Mouse (Mus musculus): ENCODE measurements at regions not wholly inside any gene's neighbourhood (a gene's known extent, or its start where the extent isn't known, plus 50 kb on each side); places are given as distances from the start of the nearest gene placed in this dataset.
"Not testable (repeated sequence)": the region's sequence is repeated elsewhere in the genome, so short reads cannot be mapped to it uniquely, and the experiment has no call there.

DNA sequence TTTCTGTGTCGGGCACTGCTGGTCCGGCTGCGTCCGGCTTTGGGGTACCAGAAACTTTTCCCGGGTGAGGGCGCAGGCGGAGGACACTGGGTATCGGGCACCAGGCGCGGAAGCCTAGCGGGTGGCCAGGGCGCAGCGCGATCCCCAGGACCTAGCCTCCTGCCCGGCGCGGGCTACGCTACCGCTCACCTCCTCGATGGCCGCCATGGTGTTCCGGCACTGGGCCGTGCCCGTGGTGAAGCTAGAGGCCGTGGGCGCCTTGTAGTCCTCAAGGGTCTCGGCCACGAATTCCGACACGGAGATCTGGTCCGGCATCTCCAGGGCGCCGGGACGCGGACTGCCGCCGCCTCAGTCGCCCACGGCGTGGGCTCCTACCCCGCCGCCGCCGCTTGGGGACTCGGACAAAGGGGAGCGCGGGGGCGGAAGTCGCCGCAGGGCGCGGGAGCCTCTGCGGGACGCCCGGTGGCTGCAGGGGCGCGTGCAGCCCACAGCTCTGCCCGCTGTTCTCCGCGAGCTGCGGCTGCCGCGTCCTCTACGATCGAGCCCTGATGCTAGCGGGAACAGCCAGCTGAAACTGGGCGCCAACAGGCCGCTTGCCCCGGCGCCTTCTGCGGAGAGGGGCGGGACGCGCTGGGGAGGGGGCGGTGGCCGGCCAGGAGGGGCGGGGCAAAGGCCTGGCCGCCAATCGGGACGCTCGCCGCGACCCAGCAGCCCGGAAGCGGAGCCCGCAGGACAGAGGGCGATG is 69.4 kb upstream of the Asap2 start:
- peak overlapping the region; percentile 87 for H3K4me3 ChIP-seq (ENCODE audit: low read length)
- peak overlapping the region; percentile 51 for H3K4me2 ChIP-seq (ENCODE audit: low read length)
- H3K9ac ChIP-seq (ENCODE audit: low read depth, low read length) = peak overlapping the region; percentile 95
- not testable (repeated sequence) for H3K36me3 ChIP-seq (ENCODE audit: control insufficient read depth, insufficient read depth, low read length); H3K27me3 ChIP-seq (replicated peaks; ENCODE audit: control insufficient read depth, insufficient read depth, low read length); H3K4me1 ChIP-seq (ENCODE audit: control insufficient read depth, insufficient read depth, low read depth, low read length)
- H3K9me3 ChIP-seq (ENCODE audit: control insufficient read depth, low read length) = peaks cover 15% of the 10 kb centered on the region
- peak overlapping the region; percentile 95 for H3K27ac ChIP-seq (ENCODE audit: low read depth, low read length)
- WGBS = 1% methylated on average over 64 of the region's 87 CpGs
- peak; percentile 100 for ATAC-seq

DNA sequence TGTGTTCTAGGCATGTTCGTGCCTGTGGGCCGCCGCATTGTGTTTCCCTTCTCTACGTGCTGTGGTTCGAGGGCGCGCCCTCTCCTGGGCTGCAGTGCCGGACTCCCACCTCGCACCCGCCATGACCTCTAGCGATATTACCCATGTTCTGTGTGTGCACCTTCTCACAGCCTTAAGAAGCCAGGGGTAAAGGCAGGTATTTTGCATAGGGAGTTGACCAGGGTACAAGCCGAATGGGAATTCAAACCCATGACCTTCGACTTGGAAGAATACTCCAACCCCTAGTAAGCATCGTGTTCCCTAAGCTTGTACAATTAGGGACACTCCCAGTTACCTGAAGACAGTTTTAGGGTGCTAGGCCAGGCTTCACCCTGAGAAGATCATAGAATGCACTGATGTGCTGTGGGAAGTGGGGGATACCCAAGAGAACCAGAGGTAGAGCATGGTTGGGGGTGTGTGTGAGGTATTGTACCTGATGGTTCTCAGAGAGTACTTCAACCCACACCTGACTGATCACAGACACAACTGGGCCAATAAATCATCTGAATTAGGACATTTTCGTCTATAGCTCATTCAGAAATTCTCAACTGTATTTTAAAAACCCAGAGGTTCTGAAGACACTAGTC is 68.7 kb upstream of the Asap2 start:
- not testable (repeated sequence) for H3K4me1 ChIP-seq (ENCODE audit: control insufficient read depth, insufficient read depth, low read depth, low read length); H3K9me3 ChIP-seq (ENCODE audit: control insufficient read depth, low read length); H3K9ac ChIP-seq (ENCODE audit: low read depth, low read length); H3K27me3 ChIP-seq (replicated peaks; ENCODE audit: control insufficient read depth, insufficient read depth, low read length); H3K36me3 ChIP-seq (ENCODE audit: control insufficient read depth, insufficient read depth, low read length)
- 18% methylated on average over 13 of the region's 15 CpGs for WGBS
- Histone ChIP-seq H3K4me2 (ENCODE audit: low read length) (peak overlapping the region; percentile 51), H3K27ac (ENCODE audit: low read depth, low read length) (peak overlapping the region; percentile 95), H3K4me3 (ENCODE audit: low read length) (peak overlapping the region; percentile 87)
- peak; percentile 9; the same call in 1 of the 2 replicates for ATAC-seq

DNA sequence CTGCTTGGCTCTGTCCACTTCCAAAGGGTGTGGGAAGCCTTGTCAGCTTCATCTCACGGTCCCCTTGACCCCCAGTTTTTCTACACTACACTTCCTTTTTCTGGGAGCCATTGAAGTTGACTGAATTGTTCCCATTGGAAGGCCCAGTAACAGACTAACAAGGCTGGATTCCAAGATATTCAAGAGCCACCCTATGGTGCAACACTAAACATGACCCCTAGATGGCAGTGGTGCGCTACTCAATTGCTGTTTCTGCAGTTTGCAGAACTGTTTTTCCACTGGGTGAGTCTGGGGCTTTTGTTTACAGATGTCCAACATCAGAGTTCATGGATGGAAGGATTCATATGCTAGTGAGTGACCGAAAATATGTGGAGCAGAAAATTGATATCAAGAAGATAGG is 61.3 kb upstream of the Asap2 start:
- not testable (repeated sequence) for H3K4me1 ChIP-seq (ENCODE audit: control insufficient read depth, insufficient read depth, low read depth, low read length); H3K36me3 ChIP-seq (ENCODE audit: control insufficient read depth, insufficient read depth, low read length)

More for the DNA sequence above, 61.3 kb upstream of the Asap2 start:
- H3K9ac ChIP-seq (ENCODE audit: low read depth, low read length); H3K27me3 ChIP-seq (replicated peaks; ENCODE audit: control insufficient read depth, insufficient read depth, low read length); H3K9me3 ChIP-seq (ENCODE audit: control insufficient read depth, low read length); H3K4me3 ChIP-seq (ENCODE audit: low read length); ATAC-seq; H3K4me2 ChIP-seq (ENCODE audit: low read length); H3K27ac ChIP-seq (ENCODE audit: low read depth, low read length): not testable (repeated sequence)
- WGBS = 34% methylated on average over 3 of the region's 3 CpGs

Measured in hindbrain, embryonic 16.5 days (tissue).